Mouse (Mus musculus): ENCODE measurements around the gene Slc22a23. TPM values are rescaled to one million over a fixed set of nuclear protein-coding genes. Genes with fewer than 3 reads are reported as not detected.
A peak's percentile ranks its signal among the peaks of the same experiment; 100 is the strongest.

Slc22a23 gene
- polyA plus RNA-seq, 1 experiment from 2014 or later, result 8.4 TPM

- peaks cover 30% of the 10 kb centered on the region for H3K4me1 ChIP-seq (replicated peaks)
- H3K4me3 ChIP-seq, result no peak overlapping the region
- no peaks in the 10 kb centered on the region for H3K9me3 ChIP-seq
- no peaks in the 10 kb centered on the region for H3K27me3 ChIP-seq (ENCODE audit: insufficient read depth, poor library complexity, severe bottlenecking)
- 100% methylated on average over 2 of the region's 2 CpGs for WGBS
- no peak for DNase-seq (ENCODE audit: low spot score)
- H3K36me3 ChIP-seq, result peaks cover 34% of the 10 kb centered on the region
- no peak overlapping the region for H3K27ac ChIP-seq
Measured at GRCm38 (mm10) chr13:34305964-34306671, 38.9 kb downstream of the Slc22a23 start.

- WGBS, result 92% methylated on average over 3 of the region's 3 CpGs
- DNase-seq (ENCODE audit: low spot score), result no peak
- Histone ChIP-seq H3K36me3 (peaks cover 35% of the 10 kb centered on the region), H3K9me3 (no peaks in the 10 kb centered on the region), H3K27me3 (ENCODE audit: insufficient read depth, poor library complexity, severe bottlenecking) (no peaks in the 10 kb centered on the region), H3K4me1 (replicated peaks) (peaks cover 27% of the 10 kb centered on the region; the same call in 1 of the 2 replicates), H3K27ac (no peak overlapping the region), H3K4me3 (no peak overlapping the region)
Measured at GRCm38 (mm10) chr13:34304896-34305295, 40.1 kb downstream of the Slc22a23 start.

- Histone ChIP-seq H3K27me3 (ENCODE audit: insufficient read depth, poor library complexity, severe bottlenecking) (no peaks in the 10 kb centered on the region), H3K27ac (no peak overlapping the region), H3K9me3 (no peaks in the 10 kb centered on the region), H3K36me3 (peaks cover 49% of the 10 kb centered on the region), H3K4me3 (no peak overlapping the region), H3K4me1 (replicated peaks) (peaks cover 27% of the 10 kb centered on the region; the same call in 1 of the 2 replicates)
- no peak for DNase-seq (ENCODE audit: low spot score)
- 70% methylated on average over 6 of the region's 6 CpGs for WGBS
Measured at GRCm38 (mm10) chr13:34303386-34304016, 41.5 kb downstream of the Slc22a23 start.

GRCm38 (mm10) chr13:34301585-34301984 is 43.4 kb downstream of the Slc22a23 start:
- Histone ChIP-seq H3K4me3 (no peak overlapping the region), H3K4me1 (replicated peaks) (0 out of 2 replicates have a peak, but pooled peaks cover 23% of the 10 kb centered on the region), H3K9me3 (no peaks in the 10 kb centered on the region), H3K27ac (no peak overlapping the region), H3K27me3 (ENCODE audit: insufficient read depth, poor library complexity, severe bottlenecking) (no peaks in the 10 kb centered on the region), H3K36me3 (peaks cover 68% of the 10 kb centered on the region)
- DNase-seq (ENCODE audit: low spot score), result no peak
- 51% methylated on average over 3 of the region's 3 CpGs for WGBS

GRCm38 (mm10) chr13:34299351-34300333 is 45.3 kb downstream of the Slc22a23 start:
- Histone ChIP-seq H3K27ac (no peak overlapping the region), H3K9me3 (no peaks in the 10 kb centered on the region), H3K36me3 (peaks cover 75% of the 10 kb centered on the region), H3K27me3 (ENCODE audit: insufficient read depth, poor library complexity, severe bottlenecking) (no peaks in the 10 kb centered on the region), H3K4me3 (no peak overlapping the region), H3K4me1 (replicated peaks) (0 out of 2 replicates have a peak, but pooled peaks cover 22% of the 10 kb centered on the region)
- WGBS, result 89% methylated on average over 7 of the region's 7 CpGs
- DNase-seq (ENCODE audit: low spot score), result no peak

GRCm38 (mm10) chr13:34298674-34299073 is 46.3 kb downstream of the Slc22a23 start:
- H3K9me3 ChIP-seq, result no peaks in the 10 kb centered on the region
- DNase-seq (ENCODE audit: low spot score), result no peak
- peaks cover 66% of the 10 kb centered on the region for H3K36me3 ChIP-seq
- H3K27me3 ChIP-seq (ENCODE audit: insufficient read depth, poor library complexity, severe bottlenecking), result no peaks in the 10 kb centered on the region
- 95% methylated on average over 5 of the region's 5 CpGs for WGBS
- H3K27ac ChIP-seq, result no peak overlapping the region
- H3K4me1 ChIP-seq (replicated peaks), result 0 out of 2 replicates have a peak, but pooled peaks cover 14% of the 10 kb centered on the region
- no peak overlapping the region for H3K4me3 ChIP-seq

GRCm38 (mm10) chr13:34298061-34298460 is 46.9 kb downstream of the Slc22a23 start:
- H3K36me3 ChIP-seq, result peaks cover 59% of the 10 kb centered on the region
- no peak overlapping the region for H3K27ac ChIP-seq
- 94% methylated on average over 6 of the region's 6 CpGs for WGBS

GRCm38 (mm10) chr13:34295787-34296435 is 49.1 kb downstream of the Slc22a23 start:
- Histone ChIP-seq H3K27ac (no peak overlapping the region), H3K9me3 (no peaks in the 10 kb centered on the region), H3K27me3 (ENCODE audit: insufficient read depth, poor library complexity, severe bottlenecking) (no peaks in the 10 kb centered on the region), H3K4me1 (replicated peaks) (no peaks in the 10 kb centered on the region), H3K36me3 (peaks cover 45% of the 10 kb centered on the region), H3K4me3 (no peak overlapping the region)
- 94% methylated on average over 12 of the region's 12 CpGs for WGBS
- DNase-seq (ENCODE audit: low spot score), result no peak

More at GRCm38 (mm10) chr13:34298061-34298460, 46.9 kb downstream of the Slc22a23 start:
- H3K4me1 ChIP-seq (replicated peaks), result 0 out of 2 replicates have a peak, but pooled peaks cover 9% of the 10 kb centered on the region
- H3K4me3 ChIP-seq, result no peak overlapping the region
- no peaks in the 10 kb centered on the region for H3K9me3 ChIP-seq
- no peak for DNase-seq (ENCODE audit: low spot score)
- H3K27me3 ChIP-seq (ENCODE audit: insufficient read depth, poor library complexity, severe bottlenecking), result no peaks in the 10 kb centered on the region

- H3K4me3 ChIP-seq, result no peak overlapping the region
- peaks cover 39% of the 10 kb centered on the region for H3K36me3 ChIP-seq
- 77% methylated on average over 4 of the region's 4 CpGs for WGBS
- no peak for DNase-seq (ENCODE audit: low spot score)
- peaks cover 7% of the 10 kb centered on the region for H3K4me1 ChIP-seq (replicated peaks)
- no peaks in the 10 kb centered on the region for H3K27me3 ChIP-seq (ENCODE audit: insufficient read depth, poor library complexity, severe bottlenecking)
- no peak overlapping the region for H3K27ac ChIP-seq
- H3K9me3 ChIP-seq, result no peaks in the 10 kb centered on the region
Measured at GRCm38 (mm10) chr13:34294212-34294611, 50.8 kb downstream of the Slc22a23 start.

GRCm38 (mm10) chr13:34292042-34292441 is 52.9 kb downstream of the Slc22a23 start:
- Histone ChIP-seq H3K36me3 (peaks cover 17% of the 10 kb centered on the region), H3K27ac (no peak overlapping the region), H3K4me3 (no peak overlapping the region), H3K27me3 (ENCODE audit: insufficient read depth, poor library complexity, severe bottlenecking) (no peaks in the 10 kb centered on the region), H3K9me3 (no peaks in the 10 kb centered on the region), H3K4me1 (replicated peaks) (peaks cover 27% of the 10 kb centered on the region)
- DNase-seq (ENCODE audit: low spot score), result no peak
- WGBS, result 73% methylated on average over 2 of the region's 2 CpGs

- DNase-seq (ENCODE audit: low spot score), result no peak
- Histone ChIP-seq H3K27me3 (ENCODE audit: insufficient read depth, poor library complexity, severe bottlenecking) (no peaks in the 10 kb centered on the region), H3K27ac (no peak overlapping the region), H3K4me3 (no peak overlapping the region), H3K4me1 (replicated peaks) (peaks cover 37% of the 10 kb centered on the region), H3K9me3 (no peaks in the 10 kb centered on the region), H3K36me3 (0 out of 2 replicates have a peak, but pooled peaks cover 2% of the 10 kb centered on the region)
- WGBS, result 93% methylated on average over 1 of the region's 1 CpGs
Measured at GRCm38 (mm10) chr13:34290346-34290745, 54.6 kb downstream of the Slc22a23 start.

- Histone ChIP-seq H3K27me3 (ENCODE audit: insufficient read depth, poor library complexity, severe bottlenecking) (no peaks in the 10 kb centered on the region), H3K9me3 (no peaks in the 10 kb centered on the region), H3K36me3 (0 out of 2 replicates have a peak, but pooled peaks cover 2% of the 10 kb centered on the region), H3K4me3 (no peak overlapping the region), H3K4me1 (replicated peaks) (peaks cover 42% of the 10 kb centered on the region), H3K27ac (peak overlapping the region; percentile 80)
- 92% methylated on average over 2 of the region's 2 CpGs for WGBS
- DNase-seq (ENCODE audit: low spot score), result no peak
Measured at GRCm38 (mm10) chr13:34289567-34289966, 55.4 kb downstream of the Slc22a23 start.
